In genomic region chr9:105857773-105858172, GRCm38 (mm10) we compare ENCODE assay signal across 8 mouse cellular contexts. TPM values are rescaled to one million over a fixed set of nuclear protein-coding genes. Genes with fewer than 3 reads are reported as not detected.
A peak's percentile ranks its signal among the peaks of the same experiment; 100 is the strongest.
DNase-seq lines count a peak whose midpoint lies in the region; ATAC-seq and TF ChIP-seq lines count a peak whose summit lies in the region.

No protein-coding gene starts in this region.

- intact Hi-C loops in left cerebral cortex, adult 2 months (cut with DNase I) = loop anchor here (1.0 to 5.0 kb wide), 3 partner anchors 130 to 360 kb away; no protein-coding TSS in a partner anchor

- TF ChIP-seq CTCF in brain, embryonic 14.5 days (IDR thresholded peaks at IDR 0.05; ENCODE audit: borderline replicate concordance, extremely low read depth, insufficient read depth, insufficient read length) = peak; percentile 88
- TF ChIP-seq CTCF in left cerebral cortex, adult 2 months (IDR thresholded peaks at IDR 0.05) = peak; percentile 84

- peak; percentile 48 for DNase-seq in forebrain, embryonic 10.5 days (ENCODE audit: extremely low spot score, low spot score)
- DNase-seq in brain, embryonic 14.5 days (ENCODE audit: low read depth) = peak; percentile 75
- peak; percentile 66 to 82 for DNase-seq in left cerebral cortex, adult 2 months (ENCODE audit: extremely low spot score in 1 of 2, low spot score in 2 of 2)
- DNase-seq in midbrain, embryonic 10.5 days (ENCODE audit: low spot score) = peak; percentile 60
- DNase-seq in spleen, postnatal 36 days (ENCODE audit: low spot score in 2 of 2) = peak; percentile 10 to 20

- no peaks in the 10 kb centered on the region for H3K9me3 ChIP-seq in forebrain, embryonic 10.5 days
- H3K9me3 ChIP-seq in forebrain, embryonic 12.5 days = no peaks in the 10 kb centered on the region
- no peaks in the 10 kb centered on the region for H3K9me3 ChIP-seq in forebrain, embryonic 13.5 days (replicated peaks)
- no peaks in the 10 kb centered on the region for H3K9me3 ChIP-seq in hindbrain, embryonic 15.5 days
- H3K9me3 ChIP-seq in midbrain, embryonic 10.5 days (replicated peaks) = no peaks in the 10 kb centered on the region

- no peaks in the 10 kb centered on the region for H3K27me3 ChIP-seq in forebrain, embryonic 10.5 days (ENCODE audit: poor library complexity, severe bottlenecking)
- H3K27me3 ChIP-seq in forebrain, embryonic 12.5 days = no peaks in the 10 kb centered on the region
- H3K27me3 ChIP-seq in forebrain, embryonic 13.5 days = no peaks in the 10 kb centered on the region
- H3K27me3 ChIP-seq in hindbrain, embryonic 15.5 days = no peaks in the 10 kb centered on the region
- H3K27me3 ChIP-seq in midbrain, embryonic 10.5 days (ENCODE audit: low read depth, poor library complexity, severe bottlenecking) = no peaks in the 10 kb centered on the region

- H3K36me3 ChIP-seq in forebrain, embryonic 10.5 days (replicated peaks) = no peaks in the 10 kb centered on the region
- no peaks in the 10 kb centered on the region for H3K36me3 ChIP-seq in forebrain, embryonic 12.5 days (replicated peaks)
- no peaks in the 10 kb centered on the region for H3K36me3 ChIP-seq in forebrain, embryonic 13.5 days (ENCODE audit: poor library complexity, severe bottlenecking)
- no peaks in the 10 kb centered on the region for H3K36me3 ChIP-seq in hindbrain, embryonic 15.5 days
- H3K36me3 ChIP-seq in midbrain, embryonic 10.5 days = no peaks in the 10 kb centered on the region

- no peak overlapping the region for H3K9ac ChIP-seq in forebrain, embryonic 12.5 days
- H3K9ac ChIP-seq in forebrain, embryonic 13.5 days = no peak overlapping the region
- H3K9ac ChIP-seq in hindbrain, embryonic 15.5 days = no peak overlapping the region

- no peak for TF ChIP-seq POLR2A in brain, embryonic 14.5 days (IDR thresholded peaks at IDR 0.05; ENCODE audit: borderline replicate concordance, extremely low read depth, insufficient read depth, insufficient read length, poor library complexity, severe bottlenecking)

- no peak for ATAC-seq in forebrain, embryonic 12.5 days (ENCODE audit: low FRiP score)
- peak; percentile 61; the same call in 1 of the 2 replicates for ATAC-seq in forebrain, embryonic 13.5 days
- ATAC-seq in hindbrain, embryonic 15.5 days (ENCODE audit: low FRiP score, low read depth) = peak; percentile 48; the same call in 1 of the 2 replicates

- WGBS in forebrain, embryonic 10.5 days = 21% methylated on average over 6 of the region's 6 CpGs
- WGBS in forebrain, embryonic 12.5 days = 21% methylated on average over 6 of the region's 6 CpGs
- 15% methylated on average over 6 of the region's 6 CpGs for WGBS in forebrain, embryonic 13.5 days
- WGBS in hindbrain, embryonic 15.5 days = 7% methylated on average over 6 of the region's 6 CpGs
- WGBS in midbrain, embryonic 10.5 days = 17% methylated on average over 6 of the region's 6 CpGs

- H3K4me3 ChIP-seq in forebrain, embryonic 10.5 days = no peak overlapping the region
- no peak overlapping the region for H3K4me3 ChIP-seq in forebrain, embryonic 12.5 days (replicated peaks)
- H3K4me3 ChIP-seq in forebrain, embryonic 13.5 days = no peak overlapping the region
- H3K4me3 ChIP-seq in hindbrain, embryonic 15.5 days = no peak overlapping the region
- no peak overlapping the region for H3K4me3 ChIP-seq in left cerebral cortex, adult 2 months
- no peak overlapping the region for H3K4me3 ChIP-seq in midbrain, embryonic 10.5 days

- no peak overlapping the region for H3K27ac ChIP-seq in forebrain, embryonic 10.5 days
- no peak overlapping the region for H3K27ac ChIP-seq in forebrain, embryonic 12.5 days
- H3K27ac ChIP-seq in forebrain, embryonic 13.5 days = no peak overlapping the region
- H3K27ac ChIP-seq in hindbrain, embryonic 15.5 days (replicated peaks) = no peak overlapping the region
- H3K27ac ChIP-seq in left cerebral cortex, adult 2 months = no peak overlapping the region
- no peak overlapping the region for H3K27ac ChIP-seq in midbrain, embryonic 10.5 days (replicated peaks)

- no peaks in the 10 kb centered on the region for H3K4me1 ChIP-seq in forebrain, embryonic 10.5 days
- no peaks in the 10 kb centered on the region for H3K4me1 ChIP-seq in forebrain, embryonic 12.5 days
- H3K4me1 ChIP-seq in forebrain, embryonic 13.5 days = no peaks in the 10 kb centered on the region
- H3K4me1 ChIP-seq in hindbrain, embryonic 15.5 days (replicated peaks) = no peaks in the 10 kb centered on the region
- no peaks in the 10 kb centered on the region for H3K4me1 ChIP-seq in midbrain, embryonic 10.5 days

- H3K4me2 ChIP-seq in forebrain, embryonic 12.5 days = no peak overlapping the region
- no peak overlapping the region for H3K4me2 ChIP-seq in forebrain, embryonic 13.5 days
- no peak overlapping the region for H3K4me2 ChIP-seq in hindbrain, embryonic 15.5 days

RNA-seq across cellular contexts. Expression of gene Col6a6, which starts 29.8 kb away (rescaled TPM):
- polyA plus RNA-seq in forebrain, embryonic 10.5 days (2016; fragmentation: Nextera tagmentation; extraction: Ambion mirVana) = 0.02 TPM in 2 replicates
- polyA plus RNA-seq in forebrain, embryonic 12.5 days (2016; fragmentation: Nextera tagmentation; extraction: Ambion mirVana) = 0.10 and 0.17 TPM in 2 replicates
- 0.26 and 0.38 TPM in 2 replicates for polyA plus RNA-seq in brain, embryonic 14.5 days (2012; rRNA removed)
- polyA plus RNA-seq in forebrain, embryonic 13.5 days (2015; fragmentation: Nextera tagmentation; extraction: Ambion mirVana) = 0.01 and 0.03 TPM in 2 replicates
- 0.28 and 0.29 TPM in 2 replicates for polyA plus RNA-seq in hindbrain, embryonic 15.5 days (2015; fragmentation: Nextera tagmentation; extraction: Ambion mirVana)
- under 1 TPM; 0.30 to 0.34 TPM for total RNA-seq in left cerebral cortex, adult 2 months (2021)
- 0.02 and 0.14 TPM in 2 replicates for polyA plus RNA-seq in midbrain, embryonic 10.5 days (2016; fragmentation: Nextera tagmentation; extraction: Ambion mirVana)

Comparison
In these comparisons a context has a peak if more than half of its experiments do, and no peak if none do; other contexts are left out.
1. DNase-seq: peak in every context shown above with its lines; median percentile 75 in brain, embryonic 14.5 days; 74 in left cerebral cortex, adult 2 months; 60 in midbrain, embryonic 10.5 days; 48 in forebrain, embryonic 10.5 days; 15 in spleen, postnatal 36 days.